Mouse (Mus musculus): Measurements from ENCODE around the gene Slc4a3. TPM values are rescaled to one million over a fixed set of nuclear protein-coding genes. Genes with fewer than 3 reads are reported as not detected.

The Slc4a3 gene
- total RNA-seq, 2 experiments from 2014 or later = 99.2 to 120 TPM

DNA sequence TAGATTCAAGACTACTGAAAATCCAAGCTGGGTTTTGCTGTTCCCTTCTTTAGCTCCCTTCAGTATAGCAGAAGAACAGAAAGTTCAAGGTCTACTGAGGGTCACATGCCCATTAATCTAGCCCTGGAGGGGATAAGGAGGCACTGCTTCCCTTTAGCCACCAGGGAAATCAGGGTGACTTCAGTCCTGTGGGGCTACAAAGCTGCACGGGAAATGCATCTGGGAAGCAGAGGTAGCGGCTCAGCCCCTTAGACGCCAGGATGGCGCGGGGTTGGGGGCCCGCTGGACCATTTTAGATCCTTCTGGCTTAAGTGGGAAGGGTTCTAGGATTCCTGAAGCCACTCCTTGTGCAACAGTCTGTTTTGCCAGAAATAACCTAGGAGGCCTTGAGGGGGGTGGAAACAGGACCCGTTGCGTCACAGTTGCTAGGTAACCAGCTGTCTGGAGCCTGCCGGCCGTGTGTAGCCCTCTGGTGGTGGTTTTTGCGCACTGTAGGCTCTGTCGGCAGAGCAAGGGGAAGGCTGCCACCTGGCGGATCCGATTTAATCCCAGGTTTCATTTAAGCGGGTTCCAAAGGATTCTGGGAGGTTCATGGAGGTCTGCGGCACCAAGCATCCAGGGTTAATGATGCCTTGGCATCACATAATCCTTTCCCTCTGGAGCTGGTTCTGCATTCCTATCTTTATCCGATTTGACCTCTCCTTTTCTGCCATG is 13.3 kb downstream of the Slc4a3 start:
- DNase-seq = peak; percentile 94 to 95

DNA sequence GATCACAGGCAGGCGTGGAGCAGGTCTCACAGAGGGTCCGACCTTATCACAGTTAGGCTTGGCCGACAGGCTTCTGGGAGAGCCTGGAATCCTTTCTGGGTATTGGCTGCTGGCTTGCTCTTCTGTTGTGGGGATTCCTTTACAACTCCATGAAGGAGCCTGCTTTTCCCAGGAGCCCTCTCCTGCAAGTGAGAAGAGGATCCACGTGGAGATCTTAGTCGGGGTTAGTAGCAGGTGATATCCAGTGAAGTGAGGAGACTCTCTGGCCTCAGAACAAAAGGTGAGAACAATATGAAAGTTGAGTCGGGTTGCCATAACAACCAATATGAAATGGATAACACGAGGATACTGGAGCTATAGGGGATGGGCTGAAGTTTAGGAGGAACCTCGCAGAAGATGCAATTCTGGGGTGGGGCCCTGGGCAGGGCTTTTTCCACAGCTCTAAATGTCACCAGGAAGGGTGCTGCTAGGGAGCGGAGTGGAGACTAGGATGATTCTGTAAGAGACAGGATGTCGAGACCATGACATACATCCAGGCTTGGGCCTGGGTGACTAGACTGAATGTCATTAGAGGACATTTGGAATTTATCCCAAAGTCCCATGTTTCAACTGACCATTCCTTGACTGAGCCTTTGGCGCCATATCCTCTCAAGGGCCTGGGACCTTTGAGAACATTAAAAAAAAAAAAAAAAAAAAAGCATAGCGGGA is 14.3 kb downstream of the Slc4a3 start:
- no peak for DNase-seq

DNA sequence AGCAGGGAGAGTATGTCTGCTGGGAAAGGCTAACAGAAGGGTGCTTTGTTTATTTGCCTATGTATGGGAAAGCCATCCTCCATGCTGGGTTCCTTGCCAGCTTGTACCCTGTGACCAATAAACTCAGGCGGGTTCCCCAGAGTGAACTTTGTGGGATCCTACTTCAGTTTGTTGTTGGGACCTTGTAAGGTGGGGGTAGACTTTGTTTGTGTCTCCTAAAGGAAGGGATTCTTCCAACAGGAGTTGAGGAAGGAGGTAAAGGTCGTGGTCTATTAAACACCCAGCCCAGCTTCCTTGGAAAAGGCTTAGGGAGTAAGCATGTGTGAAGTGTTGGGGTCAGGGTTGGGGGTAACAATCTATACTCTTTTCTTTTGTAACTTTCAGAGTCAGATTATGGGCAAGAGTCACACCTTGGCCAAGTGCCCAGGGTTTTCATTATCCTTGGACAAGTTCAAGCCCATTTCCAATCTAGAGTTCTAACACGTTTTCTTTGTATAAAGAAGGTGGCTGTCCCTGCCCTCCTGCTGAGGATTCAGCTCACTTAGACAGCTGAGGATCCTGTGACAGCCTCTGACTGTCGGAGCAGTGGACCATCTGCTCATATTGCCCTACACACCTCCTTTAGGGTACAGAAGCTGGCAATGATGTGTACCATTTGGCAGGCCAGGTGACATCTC is 15.3 kb downstream of the Slc4a3 start:
- peak; percentile 59 to 65 for DNase-seq

DNA sequence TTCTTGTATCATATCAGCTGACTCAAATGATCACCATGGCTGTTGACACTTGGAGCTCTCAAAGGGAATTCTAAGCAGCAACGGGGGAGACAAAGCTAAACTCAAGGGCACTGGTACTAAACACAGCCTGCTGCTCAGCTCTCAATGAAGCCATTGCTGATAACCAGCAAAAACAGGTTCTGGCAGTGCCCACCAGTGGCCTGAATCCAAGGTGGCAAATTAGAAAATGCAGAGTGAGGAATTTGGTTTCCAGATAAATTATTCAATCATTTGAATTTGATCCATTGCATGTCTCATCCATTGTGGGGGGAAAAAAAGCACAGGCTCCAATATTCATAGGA is 15.8 kb downstream of the Slc4a3 start:
- DNase-seq = no peak

DNA sequence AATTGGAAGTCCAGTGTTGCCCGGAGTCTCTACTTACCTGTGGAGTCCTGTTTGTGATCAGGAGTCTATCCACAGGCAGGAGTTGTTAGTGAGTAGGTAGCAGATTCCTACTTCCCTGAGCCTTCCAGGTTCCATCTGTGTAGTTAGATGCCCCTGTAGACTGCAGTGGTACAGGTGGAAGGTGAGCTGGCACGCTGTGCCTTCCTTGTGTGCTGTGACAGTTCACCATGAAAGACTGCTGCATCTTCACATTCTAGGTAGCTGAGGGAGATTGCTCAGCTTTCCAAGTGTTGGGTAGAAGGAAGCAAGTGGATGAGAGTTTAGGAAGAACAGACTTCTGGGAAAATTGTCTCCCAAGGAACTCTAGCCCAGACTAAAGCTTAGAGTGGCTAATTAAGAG is 18.0 kb downstream of the Slc4a3 start:
- DNase-seq = no peak

DNA sequence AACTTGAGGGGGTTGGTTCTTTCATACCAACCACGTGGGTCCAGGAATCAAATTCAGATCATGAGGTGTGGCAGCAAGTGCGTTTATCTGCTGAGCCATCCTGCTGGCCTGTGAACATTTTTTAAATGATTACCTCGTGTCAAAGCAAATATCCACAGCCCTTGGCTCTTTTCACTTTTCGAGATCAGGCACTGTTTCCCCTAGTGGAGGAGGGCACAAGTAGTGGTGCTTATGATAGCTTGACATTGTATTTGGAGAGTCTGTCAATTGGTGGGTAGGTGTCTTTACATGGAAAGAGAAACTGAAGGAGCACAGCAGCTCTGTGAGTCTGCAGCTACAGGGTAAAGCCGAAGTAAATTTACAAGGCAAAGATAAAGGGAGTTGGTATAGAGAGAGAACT is 18.9 kb downstream of the Slc4a3 start:
- no peak for DNase-seq

DNA sequence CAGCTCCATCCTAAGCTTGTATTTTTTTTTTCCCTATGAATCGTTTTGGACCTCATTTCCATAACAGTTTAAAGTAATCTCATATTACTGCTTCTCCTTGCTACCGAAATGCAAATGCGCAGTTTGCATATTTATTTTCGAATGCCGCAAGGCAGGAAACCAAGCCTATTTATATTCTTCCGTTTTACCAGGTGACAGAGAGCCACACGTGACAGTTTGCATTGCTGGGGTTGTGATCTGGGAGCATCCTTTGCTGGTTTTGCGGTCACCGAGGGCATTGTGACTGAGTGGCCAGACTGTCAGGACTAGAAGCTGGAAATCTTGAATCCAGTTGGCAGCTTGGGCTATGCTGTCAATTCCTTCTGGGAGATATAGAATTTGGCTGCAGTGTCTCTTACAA is 19.6 kb downstream of the Slc4a3 start:
- no peak for DNase-seq

DNA sequence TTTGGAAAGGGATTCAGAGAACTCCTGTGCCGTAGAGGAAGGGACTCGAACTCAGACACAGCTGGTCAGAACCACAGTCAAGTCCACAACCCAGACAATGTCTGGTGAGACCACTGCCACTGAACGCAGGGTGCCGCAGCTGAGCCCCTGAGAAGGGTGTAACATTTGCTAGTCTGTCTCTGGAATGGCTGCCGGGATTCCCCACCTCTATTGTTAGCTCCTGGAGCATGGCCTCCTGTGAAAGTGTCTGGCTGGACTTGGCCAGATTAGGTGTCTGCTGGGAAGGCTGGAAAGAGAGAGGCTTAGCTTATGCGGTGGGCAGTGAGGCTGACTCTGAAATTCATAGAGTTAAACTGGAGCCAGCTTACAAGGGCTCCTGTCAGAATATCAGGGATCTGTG is 24.3 kb downstream of the Slc4a3 start:
- DNase-seq = no peak

DNA sequence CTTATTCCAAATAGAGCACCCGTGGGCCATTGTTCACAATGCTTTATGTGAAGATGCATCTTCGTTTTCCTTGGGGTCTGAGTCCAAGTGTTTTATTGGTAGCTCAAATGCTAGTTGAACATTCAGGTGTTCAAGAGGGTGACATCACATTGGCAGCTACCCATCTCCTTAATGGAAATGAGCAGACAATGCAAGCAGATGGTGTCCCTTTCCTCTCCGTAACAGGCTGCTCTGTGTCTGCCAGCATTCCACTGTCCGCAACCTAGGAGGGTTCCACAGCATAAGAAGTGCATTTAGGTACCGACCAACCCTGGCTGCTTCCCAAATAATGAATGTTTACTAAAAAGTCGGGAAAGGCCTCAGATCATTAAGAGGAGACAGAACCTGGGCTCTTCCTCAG is 26.7 kb downstream of the Slc4a3 start:
- no peak for DNase-seq

DNA sequence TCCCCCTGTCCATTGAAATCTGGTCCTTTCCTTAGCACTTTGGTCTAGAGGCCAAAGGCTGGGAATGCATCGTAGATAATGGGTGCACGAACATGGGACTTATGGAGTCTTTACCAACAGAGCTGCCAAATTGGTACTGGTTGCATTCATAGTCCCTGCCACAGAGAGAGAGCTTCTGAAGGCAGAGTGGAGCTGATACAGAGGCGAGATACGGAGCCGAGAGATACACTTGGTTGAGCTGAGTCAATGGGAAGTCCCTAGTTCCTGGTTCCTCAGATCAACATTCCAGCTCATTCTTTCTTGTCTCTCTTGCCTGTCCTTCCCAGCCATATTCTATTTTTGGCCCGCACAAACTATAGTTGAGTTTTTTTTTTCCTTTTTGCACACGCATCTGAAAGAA is 27.6 kb downstream of the Slc4a3 start:
- no peak for DNase-seq

DNA sequence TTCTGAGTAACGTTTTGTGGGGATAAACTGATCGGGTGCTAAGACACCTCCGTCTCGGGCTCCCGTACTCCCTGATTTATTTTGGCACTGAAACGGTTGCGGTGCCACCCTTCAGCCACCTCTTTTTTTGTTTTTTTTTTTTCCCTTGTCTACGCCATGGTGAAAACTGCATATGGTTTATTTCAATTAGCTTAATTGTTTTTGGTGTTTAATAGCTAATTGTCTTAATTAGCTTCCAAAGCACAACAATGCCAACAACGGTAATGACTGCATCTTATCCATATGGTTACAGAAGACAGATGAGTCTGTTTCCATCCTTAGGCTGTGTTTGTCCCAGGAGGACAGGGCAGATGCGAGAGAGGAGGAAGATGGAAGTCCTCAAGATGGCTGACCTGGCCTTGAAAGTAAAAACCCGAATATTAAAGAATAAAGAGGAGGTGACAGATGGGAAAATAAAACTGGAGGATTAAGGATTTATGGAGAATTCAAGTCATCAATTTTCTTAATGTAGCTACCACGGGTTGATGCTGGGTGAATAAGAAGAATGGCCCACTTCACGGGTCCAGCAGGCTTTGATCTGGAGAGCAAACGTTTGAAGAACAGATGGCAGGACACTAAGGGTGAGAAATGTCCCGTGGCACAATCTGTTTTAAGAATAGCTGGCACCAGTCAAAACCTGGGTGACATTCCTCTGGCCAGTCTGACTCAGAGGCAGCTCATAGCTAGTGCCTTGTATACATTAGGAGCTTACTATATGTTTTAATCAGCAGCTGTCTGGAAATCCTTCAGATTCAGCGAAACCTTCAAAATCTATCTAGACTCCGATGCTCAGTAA is 28.6 kb downstream of the Slc4a3 start:
- no peak for DNase-seq

DNA sequence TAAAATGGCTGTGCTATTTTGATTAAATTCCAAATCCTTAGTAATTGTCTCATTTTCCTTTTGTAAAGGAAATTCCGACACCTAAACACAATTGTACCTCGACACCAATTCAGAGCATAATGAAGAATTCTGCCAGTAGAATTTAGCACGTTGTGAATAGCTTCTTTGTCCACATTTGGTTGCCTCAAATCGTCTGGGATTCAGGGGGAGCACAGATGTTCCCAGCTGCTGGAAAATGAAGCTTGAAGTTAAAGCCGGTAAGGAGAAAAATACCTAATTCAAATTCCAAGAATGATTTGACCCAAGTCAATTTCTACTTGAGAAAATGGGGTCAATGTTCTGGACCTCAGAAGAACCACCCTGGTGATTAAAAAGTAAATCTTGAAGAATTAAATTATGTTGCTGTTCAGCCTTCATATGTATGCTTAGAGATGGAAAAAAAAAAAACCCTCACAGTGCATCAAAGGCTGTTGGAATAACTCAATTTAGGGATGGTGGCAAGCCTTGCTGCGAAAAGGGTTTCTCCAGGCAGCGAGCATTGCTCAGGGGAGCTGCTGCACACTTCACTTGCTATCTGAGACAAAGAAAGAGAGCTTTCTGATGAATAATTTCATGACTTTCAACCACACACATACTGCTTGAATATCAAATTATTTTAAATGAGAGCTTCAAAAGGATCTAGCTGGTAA is 36.0 kb downstream of the Slc4a3 start:
- DNase-seq = no peak

DNA sequence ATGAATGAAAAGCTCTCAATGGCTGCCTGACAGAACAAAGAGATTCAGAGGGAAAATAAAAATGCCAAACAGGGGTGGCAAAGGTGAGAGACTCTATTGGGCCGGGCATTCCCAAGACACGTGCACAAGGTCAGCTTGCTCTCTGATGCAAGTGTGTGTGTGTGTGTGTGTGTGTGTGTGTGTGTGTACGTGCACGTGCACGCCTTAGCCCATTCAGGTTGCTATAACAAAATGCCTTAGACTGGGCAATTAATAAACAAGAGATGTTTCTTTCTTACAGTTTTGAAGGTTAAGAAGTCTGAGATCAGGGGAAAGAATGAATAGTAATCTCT is 36.5 kb downstream of the Slc4a3 start:
- DNase-seq = no peak

DNA sequence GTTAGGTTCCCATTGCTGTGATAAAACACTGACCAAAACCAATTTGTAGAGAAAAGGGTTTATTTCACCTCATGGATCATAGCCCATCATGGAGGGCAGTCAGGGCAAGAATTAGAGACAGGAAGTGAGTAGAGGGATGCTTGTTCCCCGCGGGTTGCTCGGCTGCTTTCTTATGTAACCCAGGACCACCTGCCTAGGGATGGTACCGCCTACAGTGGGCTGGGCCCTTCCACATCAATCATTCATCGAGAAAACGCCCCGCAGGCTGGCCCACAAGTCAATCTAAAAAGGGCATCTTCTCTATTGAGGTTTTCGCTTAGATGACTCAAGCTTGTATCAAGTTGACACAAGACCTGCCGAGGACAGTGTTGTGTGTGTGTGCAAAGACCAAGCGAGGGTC is 37.0 kb downstream of the Slc4a3 start:
- DNase-seq = no peak

DNA sequence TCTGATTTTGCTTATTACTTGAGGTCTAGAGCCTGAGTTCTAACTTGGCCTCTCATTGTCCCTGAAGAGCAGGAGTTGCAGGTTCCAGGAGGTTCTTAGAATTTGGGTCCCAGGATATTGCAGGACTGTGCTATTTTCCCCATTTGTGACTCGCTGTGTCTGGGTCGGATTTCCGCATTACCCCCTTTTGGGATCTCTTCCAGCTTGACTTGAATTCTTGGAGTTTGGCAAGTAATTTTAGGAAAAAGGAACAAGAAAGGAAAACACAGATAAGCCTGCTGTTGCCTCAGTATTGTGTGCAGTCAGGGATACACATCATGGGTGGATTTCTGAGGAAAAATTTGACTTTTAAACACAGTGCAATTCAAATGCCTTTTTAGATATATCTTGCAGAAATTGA is 40.7 kb downstream of the Slc4a3 start:
- DNase-seq = no peak

DNA sequence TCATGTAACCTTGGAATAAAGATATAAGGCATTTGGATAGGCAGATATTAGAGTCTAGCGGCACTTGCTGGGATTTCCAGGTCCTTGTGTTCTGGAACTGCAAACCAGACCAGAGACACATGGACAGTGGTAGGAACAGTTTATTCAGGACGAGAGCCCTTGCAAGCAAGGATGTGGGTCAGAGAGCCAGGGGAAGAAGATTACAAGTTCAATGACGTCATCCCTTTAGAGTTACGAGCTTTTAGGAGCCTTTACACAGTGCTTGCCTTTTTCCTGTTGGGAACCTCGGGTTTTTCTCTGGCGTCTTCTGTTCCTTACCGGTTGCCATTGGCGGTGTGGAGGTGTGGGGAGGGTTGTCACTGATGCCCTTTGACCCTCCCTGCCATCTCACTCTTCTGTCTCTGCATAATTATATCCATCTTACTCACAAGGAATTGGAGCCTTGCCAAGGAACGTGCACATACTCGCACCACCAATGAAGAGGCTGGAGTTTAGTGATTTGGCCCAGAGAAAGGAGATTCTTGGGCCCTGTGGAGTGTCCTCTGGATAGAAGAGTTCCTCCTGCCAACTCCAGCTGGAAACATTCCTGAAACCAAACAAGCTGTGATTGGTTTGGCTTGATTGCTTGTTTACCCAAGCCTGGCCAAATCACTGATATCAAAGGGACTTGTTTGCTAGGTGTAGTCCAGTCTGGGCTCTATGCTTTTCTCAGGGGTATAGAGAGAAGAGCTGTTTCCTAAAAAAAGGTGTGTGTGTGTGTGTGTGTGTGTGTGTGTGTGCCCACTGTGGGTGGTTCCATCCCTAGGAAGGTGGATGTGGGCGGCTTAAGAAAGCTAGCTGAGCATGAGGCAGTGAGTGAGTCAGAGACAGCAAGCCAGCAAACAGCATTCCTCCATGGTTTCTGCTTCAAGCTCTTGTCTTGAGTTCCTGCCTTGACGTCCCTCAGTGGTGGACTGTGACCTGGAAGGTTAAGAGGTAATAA is 42.0 kb downstream of the Slc4a3 start:
- DNase-seq = no peak

DNA sequence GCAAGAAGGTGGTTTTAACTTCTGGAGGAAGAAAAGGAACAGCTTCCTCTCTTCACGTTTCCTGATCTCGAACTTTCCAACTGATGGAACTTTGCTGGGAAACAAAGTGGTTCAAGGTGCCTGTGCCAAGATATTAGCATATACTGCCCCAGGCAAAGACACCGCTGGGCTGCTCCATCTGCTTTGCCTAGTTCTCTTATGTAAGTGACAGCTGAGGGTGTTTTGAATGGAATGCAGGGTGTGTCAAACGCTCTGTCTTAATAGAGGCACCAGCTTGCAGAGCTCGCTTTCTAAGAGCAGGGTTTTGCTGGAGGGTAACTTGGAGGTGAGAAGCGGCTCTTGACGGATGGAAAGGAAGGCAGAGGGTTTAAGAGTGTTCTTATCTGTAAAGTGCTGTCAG is 42.8 kb downstream of the Slc4a3 start:
- no peak for DNase-seq

DNA sequence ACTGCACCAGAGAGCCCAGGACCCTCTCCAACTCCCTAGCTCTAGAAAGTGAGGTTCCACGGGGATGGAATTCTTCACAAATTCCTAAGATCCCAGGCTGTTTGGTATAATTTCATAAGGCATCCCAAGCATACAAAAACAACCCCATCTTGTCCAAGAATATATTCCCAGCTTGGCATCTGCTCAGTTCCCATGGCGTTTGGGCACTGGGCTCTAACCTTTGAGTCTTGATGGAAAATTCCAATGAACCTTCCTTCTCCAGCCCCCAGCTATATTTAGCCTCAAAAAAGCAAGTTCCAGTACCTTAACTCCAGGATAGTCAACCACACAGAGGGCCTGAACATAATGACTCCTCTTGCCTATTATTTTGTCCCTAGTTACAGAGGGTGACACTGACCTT is 43.9 kb downstream of the Slc4a3 start:
- DNase-seq = no peak

DNA sequence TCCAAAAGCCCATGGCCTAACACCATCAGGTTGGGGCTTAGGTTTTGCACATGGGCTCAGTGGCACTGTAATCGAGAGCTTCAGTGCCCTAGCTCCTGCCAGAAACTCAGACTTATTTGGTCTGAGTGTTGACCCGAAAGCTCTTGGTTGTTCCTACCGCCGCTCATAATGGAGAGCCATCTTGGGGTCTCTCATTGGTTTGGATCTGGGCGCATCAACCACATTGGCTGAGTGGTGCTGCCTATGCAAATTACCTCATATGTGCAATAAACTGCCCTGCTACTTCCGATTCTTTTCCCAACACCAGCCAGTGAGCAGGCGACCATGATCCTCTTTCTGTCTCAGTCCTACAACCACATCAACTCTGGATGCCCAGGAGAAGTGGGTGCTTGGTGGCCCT is 47.9 kb downstream of the Slc4a3 start:
- no peak for DNase-seq

DNA sequence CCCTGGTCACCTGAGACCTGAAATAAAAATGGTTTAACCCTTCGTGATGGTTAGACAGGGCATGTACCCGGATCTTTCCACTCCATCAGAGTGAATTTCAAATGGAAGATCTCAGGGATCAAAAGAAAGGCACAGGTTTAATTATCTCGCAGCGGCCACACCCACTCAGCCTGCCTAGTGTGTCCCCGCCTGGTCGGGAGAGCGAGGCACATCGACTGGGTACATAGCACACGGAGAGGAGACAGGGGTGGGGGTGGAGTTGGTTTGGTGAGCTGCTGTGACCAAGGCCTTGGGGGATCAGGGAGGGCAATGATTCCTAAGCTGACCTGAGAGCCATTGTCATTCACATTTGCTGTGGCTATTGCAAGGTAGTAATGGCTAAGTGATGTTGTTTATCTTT is 48.8 kb downstream of the Slc4a3 start:
- no peak for DNase-seq

DNA sequence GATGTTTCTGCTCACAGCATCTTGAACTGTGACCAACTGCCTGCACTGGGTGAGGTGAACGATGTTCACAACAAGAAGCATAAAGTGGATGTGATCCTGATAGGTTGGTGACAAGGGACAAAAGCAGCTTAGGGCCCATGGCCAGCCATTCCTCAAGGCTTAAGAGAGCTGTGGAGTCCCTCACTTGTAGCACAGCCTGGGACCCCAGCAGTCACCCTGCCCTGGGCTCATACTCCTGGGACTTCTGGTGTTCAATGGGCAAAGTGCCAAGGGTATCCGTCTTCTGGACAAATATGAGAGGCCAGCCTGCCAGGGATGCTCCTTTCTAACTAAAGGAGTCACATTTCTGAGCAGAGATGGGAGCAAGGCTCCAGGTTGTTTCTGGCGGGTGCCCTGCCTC is 49.9 kb downstream of the Slc4a3 start:
- DNase-seq = no peak

Measured in adrenal gland, postnatal 36 days (tissue).